Mouse (Mus musculus): ENCODE results near the gene Fam13a.

The Fam13a gene

GRCm38 (mm10) chr6:58932515-58933188 is 91.7 kb downstream of the Fam13a start:
- no peak for DNase-seq

GRCm38 (mm10) chr6:58931149-58931548 is 93.2 kb downstream of the Fam13a start:
- DNase-seq = no peak

GRCm38 (mm10) chr6:58929911-58930431 is 94.4 kb downstream of the Fam13a start:
- no peak for DNase-seq

- peak; percentile 76 for DNase-seq
These were observed 96.5 kb downstream of the Fam13a start for GRCm38 (mm10) chr6:58927881-58928280.

GRCm38 (mm10) chr6:58922511-58922910 is 101.8 kb downstream of the Fam13a start:
- DNase-seq = no peak

GRCm38 (mm10) chr6:58921623-58922022 is 102.7 kb downstream of the Fam13a start:
- DNase-seq = no peak

- no peak for DNase-seq
These were observed 103.6 kb downstream of the Fam13a start for GRCm38 (mm10) chr6:58920735-58921134.

- no peak for DNase-seq
These were observed 107.9 kb downstream of the Fam13a start for GRCm38 (mm10) chr6:58916498-58916897.

GRCm38 (mm10) chr6:58913971-58914370 is 110.4 kb downstream of the Fam13a start:
- DNase-seq = no peak

- no peak for DNase-seq
These were observed 110.8 kb downstream of the Fam13a start for GRCm38 (mm10) chr6:58913551-58913950.

- no peak for DNase-seq
These were observed 111.5 kb downstream of the Fam13a start for GRCm38 (mm10) chr6:58912842-58913241.

- no peak for DNase-seq
These were observed 116.6 kb downstream of the Fam13a start for GRCm38 (mm10) chr6:58907791-58908190.

GRCm38 (mm10) chr6:58907336-58907735 is 117.0 kb downstream of the Fam13a start:
- no peak for DNase-seq

GRCm38 (mm10) chr6:58906852-58907261 is 117.5 kb downstream of the Fam13a start, which contains the start of gene Nap1l5:
TSS of gene Nap1l5 (minus strand) at chr6:58907076.
- peak; percentile 32 for DNase-seq

GRCm38 (mm10) chr6:58904551-58904950 is 119.8 kb downstream of the Fam13a start:
- DNase-seq = no peak

GRCm38 (mm10) chr6:58903171-58903570 is 121.2 kb downstream of the Fam13a start:
- no peak for DNase-seq

GRCm38 (mm10) chr6:58900536-58900935 is 123.8 kb downstream of the Fam13a start:
- DNase-seq = no peak

- no peak for DNase-seq
These were observed 125.3 kb downstream of the Fam13a start for GRCm38 (mm10) chr6:58899076-58899475.

GRCm38 (mm10) chr6:58896648-58897047 is 127.7 kb downstream of the Fam13a start:
- no peak for DNase-seq

- no peak for DNase-seq
These were observed 129.4 kb downstream of the Fam13a start for GRCm38 (mm10) chr6:58894994-58895393.

- DNase-seq = no peak
These were observed 131.0 kb downstream of the Fam13a start for GRCm38 (mm10) chr6:58893307-58893706.

GRCm38 (mm10) chr6:58889917-58890316 is 134.4 kb downstream of the Fam13a start:
- no peak for DNase-seq

- DNase-seq = no peak
These were observed 142.1 kb downstream of the Fam13a start for GRCm38 (mm10) chr6:58882271-58882670.

Measured in kidney, adult 11 months (tissue).